Mouse (Mus musculus): ENCODE measurements around the gene 5730522E02Rik. TPM values are rescaled to one million over a fixed set of nuclear protein-coding genes. Genes with fewer than 3 reads are reported as not detected.

Gene 5730522E02Rik
- polyA plus RNA-seq, 1 experiment from 2014 or later: 12.3 TPM

GRCm38 (mm10) chr11:26195468-26195867 is 15.1 kb downstream of the 5730522E02Rik start:
- Histone ChIP-seq H3K9me3 (ENCODE audit: control insufficient read depth, low read length) (no peaks in the 10 kb centered on the region), H3K36me3 (ENCODE audit: control insufficient read depth, insufficient read depth, low read length) (no peaks in the 10 kb centered on the region), H3K27ac (ENCODE audit: low read depth, low read length) (no peak overlapping the region), H3K4me1 (ENCODE audit: control insufficient read depth, insufficient read depth, low read depth, low read length) (no peaks in the 10 kb centered on the region), H3K27me3 (replicated peaks; ENCODE audit: control insufficient read depth, insufficient read depth, low read length) (no peaks in the 10 kb centered on the region), H3K4me3 (ENCODE audit: low read length) (no peak overlapping the region), H3K4me2 (ENCODE audit: low read length) (no peak overlapping the region), H3K9ac (ENCODE audit: low read depth, low read length) (no peak overlapping the region)
- ATAC-seq: no peak
- 93% methylated on average over 3 of the region's 3 CpGs for WGBS

DNA sequence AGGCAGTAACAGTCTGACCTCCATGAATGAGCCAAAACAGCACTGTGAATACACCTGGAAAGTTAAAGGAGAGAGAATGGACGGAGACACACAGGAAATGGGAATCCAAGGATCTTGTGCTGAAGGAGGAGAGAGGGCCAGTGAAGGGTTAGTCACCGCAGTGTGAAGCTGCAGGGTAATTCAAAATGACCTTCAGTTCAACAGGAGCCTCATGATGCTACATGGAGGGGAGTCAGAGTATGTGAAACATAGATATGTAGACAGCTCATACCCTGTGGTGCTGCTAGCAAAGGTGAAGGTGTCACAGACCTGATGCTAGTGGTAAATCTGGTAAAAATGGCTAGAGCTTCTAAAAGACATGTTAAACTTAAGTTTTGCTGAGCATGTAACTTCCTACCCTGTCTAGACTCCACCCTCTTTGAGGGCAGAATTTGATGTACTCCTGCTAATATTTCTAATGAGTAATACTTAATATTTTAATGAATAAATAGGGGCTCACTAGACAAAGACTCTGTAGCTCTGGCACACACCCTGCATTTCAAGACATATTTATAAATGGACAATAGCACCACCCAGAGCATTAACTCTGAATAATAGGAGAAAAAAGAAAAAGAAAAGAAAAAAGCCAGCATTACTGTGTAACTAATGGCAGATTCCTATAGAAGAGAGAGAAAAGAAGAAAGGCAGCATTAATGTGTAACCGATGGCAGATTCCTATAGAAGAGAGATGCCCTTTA is 23.2 kb downstream of the 5730522E02Rik start:
- no peaks in the 10 kb centered on the region for H3K4me1 ChIP-seq (ENCODE audit: control insufficient read depth, insufficient read depth, low read depth, low read length)
- no peak overlapping the region for H3K27ac ChIP-seq (ENCODE audit: low read depth, low read length)
- H3K27me3 ChIP-seq (replicated peaks; ENCODE audit: control insufficient read depth, insufficient read depth, low read length): no peaks in the 10 kb centered on the region
- ATAC-seq: 0 out of 2 replicates have a peak, but pooled peaks have one; percentile 42
- H3K9me3 ChIP-seq (ENCODE audit: control insufficient read depth, low read length): no peaks in the 10 kb centered on the region
- H3K4me2 ChIP-seq (ENCODE audit: low read length): no peak overlapping the region
- no peak overlapping the region for H3K4me3 ChIP-seq (ENCODE audit: low read length)
- H3K9ac ChIP-seq (ENCODE audit: low read depth, low read length): no peak overlapping the region
- 69% methylated on average over 3 of the region's 3 CpGs for WGBS
- no peaks in the 10 kb centered on the region for H3K36me3 ChIP-seq (ENCODE audit: control insufficient read depth, insufficient read depth, low read length)

DNA sequence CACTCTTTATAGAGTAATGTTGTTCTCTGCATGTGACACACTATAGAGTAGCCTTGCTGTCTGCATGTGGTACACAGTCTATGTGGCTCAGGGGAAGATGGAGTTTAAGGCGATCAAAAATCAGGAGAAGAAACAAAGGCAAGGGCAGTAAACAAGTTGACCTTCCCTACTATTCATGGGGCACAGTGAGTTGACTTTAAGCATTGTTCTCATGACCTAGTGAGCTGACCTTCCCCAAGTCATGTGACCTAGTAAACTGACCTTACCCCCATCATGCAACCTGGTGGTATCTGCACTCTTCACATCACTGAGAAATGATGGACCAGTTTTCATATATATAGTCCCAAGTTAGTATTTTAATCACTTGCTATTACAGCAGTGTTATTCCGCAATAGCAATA is 40.0 kb downstream of the 5730522E02Rik start:
- Histone ChIP-seq H3K27ac (ENCODE audit: low read depth, low read length) (no peak overlapping the region), H3K36me3 (ENCODE audit: control insufficient read depth, insufficient read depth, low read length) (no peaks in the 10 kb centered on the region), H3K27me3 (replicated peaks; ENCODE audit: control insufficient read depth, insufficient read depth, low read length) (no peaks in the 10 kb centered on the region), H3K4me1 (ENCODE audit: control insufficient read depth, insufficient read depth, low read depth, low read length) (no peaks in the 10 kb centered on the region), H3K9me3 (ENCODE audit: control insufficient read depth, low read length) (no peaks in the 10 kb centered on the region), H3K4me2 (ENCODE audit: low read length) (no peak overlapping the region), H3K9ac (ENCODE audit: low read depth, low read length) (no peak overlapping the region), H3K4me3 (ENCODE audit: low read length) (no peak overlapping the region)
- 91% methylated on average over 2 of the region's 2 CpGs for WGBS
- ATAC-seq: no peak

GRCm38 (mm10) chr11:26167609-26167971 is 43.0 kb downstream of the 5730522E02Rik start:
- Histone ChIP-seq H3K4me3 (ENCODE audit: low read length) (no peak overlapping the region), H3K4me2 (ENCODE audit: low read length) (no peak overlapping the region), H3K27ac (ENCODE audit: low read depth, low read length) (no peak overlapping the region), H3K27me3 (replicated peaks; ENCODE audit: control insufficient read depth, insufficient read depth, low read length) (no peaks in the 10 kb centered on the region), H3K9me3 (ENCODE audit: control insufficient read depth, low read length) (no peaks in the 10 kb centered on the region), H3K9ac (ENCODE audit: low read depth, low read length) (no peak overlapping the region), H3K36me3 (ENCODE audit: control insufficient read depth, insufficient read depth, low read length) (no peaks in the 10 kb centered on the region), H3K4me1 (ENCODE audit: control insufficient read depth, insufficient read depth, low read depth, low read length) (no peaks in the 10 kb centered on the region)
- ATAC-seq: no peak
- 93% methylated on average over 7 of the region's 7 CpGs for WGBS

DNA sequence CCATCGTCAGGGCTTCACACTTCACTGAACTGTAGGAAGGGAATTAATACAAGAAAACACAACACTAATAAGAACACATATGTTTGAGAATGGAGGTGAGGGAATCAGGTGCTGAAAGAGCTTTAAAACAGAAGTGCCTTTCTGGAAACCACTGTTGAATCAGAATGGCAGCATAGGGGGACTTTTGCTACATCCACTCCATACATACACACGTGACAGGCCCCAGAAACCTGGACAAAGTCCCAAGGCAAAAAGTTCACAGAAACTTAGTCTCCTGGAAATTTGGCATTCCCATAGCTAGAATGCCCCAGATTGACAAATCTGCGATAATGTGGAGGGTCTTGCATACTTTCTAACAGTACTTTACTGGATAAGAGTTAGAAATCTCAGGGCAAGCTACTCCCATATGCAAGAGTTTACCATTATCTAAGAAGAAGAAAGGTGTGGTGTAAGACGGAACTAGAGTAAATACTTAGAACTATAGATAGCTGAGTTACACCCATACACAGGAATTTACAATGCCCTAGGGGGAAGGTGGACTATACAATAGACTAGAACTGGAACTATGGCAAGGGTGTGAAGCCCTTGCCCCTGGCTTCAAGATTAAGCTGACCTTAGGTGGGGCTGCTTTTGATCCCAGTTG is 43.5 kb downstream of the 5730522E02Rik start:
- Histone ChIP-seq H3K36me3 (ENCODE audit: control insufficient read depth, insufficient read depth, low read length) (no peaks in the 10 kb centered on the region), H3K27me3 (replicated peaks; ENCODE audit: control insufficient read depth, insufficient read depth, low read length) (no peaks in the 10 kb centered on the region), H3K9me3 (ENCODE audit: control insufficient read depth, low read length) (no peaks in the 10 kb centered on the region), H3K4me2 (ENCODE audit: low read length) (no peak overlapping the region), H3K4me1 (ENCODE audit: control insufficient read depth, insufficient read depth, low read depth, low read length) (no peaks in the 10 kb centered on the region), H3K27ac (ENCODE audit: low read depth, low read length) (no peak overlapping the region), H3K9ac (ENCODE audit: low read depth, low read length) (no peak overlapping the region), H3K4me3 (ENCODE audit: low read length) (no peak overlapping the region)
- no peak for ATAC-seq
- 82% methylated on average over 4 of the region's 4 CpGs for WGBS

DNA sequence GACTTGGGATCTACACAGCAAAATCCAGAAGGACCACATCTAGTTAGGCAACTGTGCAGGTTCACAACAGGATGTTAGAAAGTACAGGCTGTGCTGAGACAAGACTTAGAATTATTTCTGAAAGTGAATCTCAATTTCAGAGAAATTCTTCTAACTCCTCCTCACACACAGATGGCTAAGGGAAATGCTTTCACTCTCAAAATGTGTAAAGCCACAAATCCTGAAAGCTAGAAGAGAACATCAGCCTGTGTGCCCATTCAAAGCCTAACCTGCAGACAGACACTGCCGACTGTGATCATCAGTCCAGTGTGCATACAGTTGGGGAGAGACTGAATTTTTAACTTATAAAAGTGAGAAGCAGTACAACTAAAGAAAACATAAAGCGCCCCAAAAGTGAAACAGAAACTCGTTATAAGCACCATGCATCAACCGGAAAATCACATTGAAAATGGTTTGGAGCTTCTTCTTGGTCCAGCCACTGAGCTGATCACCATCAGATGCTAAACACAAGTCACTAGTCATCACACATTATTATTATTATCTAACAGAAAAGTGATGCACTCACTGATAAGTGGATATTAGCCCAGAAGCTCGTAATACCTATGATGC is 45.8 kb downstream of the 5730522E02Rik start:
- no peaks in the 10 kb centered on the region for H3K4me1 ChIP-seq (ENCODE audit: control insufficient read depth, insufficient read depth, low read depth, low read length)
- no peak for ATAC-seq
- 90% methylated on average over 5 of the region's 5 CpGs for WGBS
- no peaks in the 10 kb centered on the region for H3K9me3 ChIP-seq (ENCODE audit: control insufficient read depth, low read length)
- H3K9ac ChIP-seq (ENCODE audit: low read depth, low read length): no peak overlapping the region
- no peak overlapping the region for H3K27ac ChIP-seq (ENCODE audit: low read depth, low read length)
- H3K27me3 ChIP-seq (replicated peaks; ENCODE audit: control insufficient read depth, insufficient read depth, low read length): no peaks in the 10 kb centered on the region
- H3K36me3 ChIP-seq (ENCODE audit: control insufficient read depth, insufficient read depth, low read length): no peaks in the 10 kb centered on the region
- no peak overlapping the region for H3K4me2 ChIP-seq (ENCODE audit: low read length)
- no peak overlapping the region for H3K4me3 ChIP-seq (ENCODE audit: low read length)

DNA sequence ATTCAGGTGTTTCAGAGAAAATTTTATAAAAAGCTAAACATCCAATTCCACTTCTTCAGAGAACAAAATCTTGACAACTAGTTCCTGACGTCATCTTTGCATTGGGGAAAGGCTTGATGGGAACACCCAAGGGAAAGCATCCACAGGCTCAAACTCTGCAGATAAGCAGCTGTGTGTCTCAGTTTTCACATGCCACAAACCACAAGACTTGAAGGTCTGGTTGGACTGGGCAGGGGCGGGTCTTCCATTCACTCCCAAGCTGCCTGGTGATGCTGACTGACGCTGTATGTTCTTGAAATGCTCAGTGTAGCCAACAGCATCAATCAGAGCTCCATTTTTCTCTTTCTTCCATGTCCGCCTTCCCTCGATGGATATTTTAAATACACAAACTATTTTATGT is 49.2 kb downstream of the 5730522E02Rik start:
- Histone ChIP-seq H3K4me2 (ENCODE audit: low read length) (no peak overlapping the region), H3K9ac (ENCODE audit: low read depth, low read length) (no peak overlapping the region), H3K36me3 (ENCODE audit: control insufficient read depth, insufficient read depth, low read length) (no peaks in the 10 kb centered on the region), H3K27ac (ENCODE audit: low read depth, low read length) (no peak overlapping the region), H3K27me3 (replicated peaks; ENCODE audit: control insufficient read depth, insufficient read depth, low read length) (no peaks in the 10 kb centered on the region), H3K4me1 (ENCODE audit: control insufficient read depth, insufficient read depth, low read depth, low read length) (no peaks in the 10 kb centered on the region), H3K4me3 (ENCODE audit: low read length) (no peak overlapping the region), H3K9me3 (ENCODE audit: control insufficient read depth, low read length) (no peaks in the 10 kb centered on the region)
- 93% methylated on average over 5 of the region's 5 CpGs for WGBS
- ATAC-seq: no peak

- Histone ChIP-seq H3K9me3 (ENCODE audit: control insufficient read depth, low read length) (no peaks in the 10 kb centered on the region), H3K27me3 (replicated peaks; ENCODE audit: control insufficient read depth, insufficient read depth, low read length) (no peaks in the 10 kb centered on the region), H3K4me1 (ENCODE audit: control insufficient read depth, insufficient read depth, low read depth, low read length) (no peaks in the 10 kb centered on the region), H3K27ac (ENCODE audit: low read depth, low read length) (no peak overlapping the region), H3K36me3 (ENCODE audit: control insufficient read depth, insufficient read depth, low read length) (no peaks in the 10 kb centered on the region), H3K4me2 (ENCODE audit: low read length) (no peak overlapping the region), H3K9ac (ENCODE audit: low read depth, low read length) (no peak overlapping the region), H3K4me3 (ENCODE audit: low read length) (no peak overlapping the region)
- WGBS: 47% methylated on average over 3 of the region's 3 CpGs
- peak; percentile 82 for ATAC-seq
Measured at GRCm38 (mm10) chr11:26159033-26159432, 51.5 kb downstream of the 5730522E02Rik start.

- H3K27me3 ChIP-seq (replicated peaks; ENCODE audit: control insufficient read depth, insufficient read depth, low read length): no peaks in the 10 kb centered on the region
- H3K4me3 ChIP-seq (ENCODE audit: low read length): no peak overlapping the region
- ATAC-seq: no peak
- no peaks in the 10 kb centered on the region for H3K36me3 ChIP-seq (ENCODE audit: control insufficient read depth, insufficient read depth, low read length)
- no peaks in the 10 kb centered on the region for H3K4me1 ChIP-seq (ENCODE audit: control insufficient read depth, insufficient read depth, low read depth, low read length)
- no peak overlapping the region for H3K4me2 ChIP-seq (ENCODE audit: low read length)
- no peak overlapping the region for H3K27ac ChIP-seq (ENCODE audit: low read depth, low read length)
- 81% methylated on average over 3 of the region's 3 CpGs for WGBS
- no peaks in the 10 kb centered on the region for H3K9me3 ChIP-seq (ENCODE audit: control insufficient read depth, low read length)
- H3K9ac ChIP-seq (ENCODE audit: low read depth, low read length): no peak overlapping the region
Measured at GRCm38 (mm10) chr11:26140024-26140423, 70.5 kb downstream of the 5730522E02Rik start.

All from hindbrain, embryonic 16.5 days (tissue).